Mouse (Mus musculus): ENCODE results near the gene Kif1b.
"Not testable (repeated sequence)": the region's sequence is repeated elsewhere in the genome, so short reads cannot be mapped to it uniquely, and the experiment has no call there.

Gene Kif1b

DNA sequence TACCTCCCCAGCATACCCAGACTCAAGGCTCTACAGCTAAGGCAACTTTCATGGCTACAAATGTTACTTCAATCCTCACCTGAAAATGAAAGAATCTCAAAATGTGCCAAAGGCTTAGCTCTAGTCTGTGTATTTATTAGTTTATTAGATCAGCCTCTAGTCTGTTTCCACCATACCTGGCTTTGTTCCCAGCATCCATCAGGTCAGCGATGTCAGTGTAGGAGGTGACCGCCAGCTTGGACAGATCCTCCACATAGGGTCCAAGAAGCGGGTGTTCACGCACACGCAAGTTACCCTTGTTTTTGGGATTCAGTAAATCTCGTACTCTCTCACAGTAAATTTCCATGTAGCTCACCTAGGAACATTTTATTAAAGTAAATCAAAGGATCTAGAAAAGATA lies 37.0 kb downstream of the Kif1b start:
- no peak for DNase-seq (ENCODE audit: low spot score)

GRCm38 (mm10) chr4:149269026-149269425 lies 38.5 kb downstream of the Kif1b start:
- DNase-seq (ENCODE audit: low spot score): no peak

DNA sequence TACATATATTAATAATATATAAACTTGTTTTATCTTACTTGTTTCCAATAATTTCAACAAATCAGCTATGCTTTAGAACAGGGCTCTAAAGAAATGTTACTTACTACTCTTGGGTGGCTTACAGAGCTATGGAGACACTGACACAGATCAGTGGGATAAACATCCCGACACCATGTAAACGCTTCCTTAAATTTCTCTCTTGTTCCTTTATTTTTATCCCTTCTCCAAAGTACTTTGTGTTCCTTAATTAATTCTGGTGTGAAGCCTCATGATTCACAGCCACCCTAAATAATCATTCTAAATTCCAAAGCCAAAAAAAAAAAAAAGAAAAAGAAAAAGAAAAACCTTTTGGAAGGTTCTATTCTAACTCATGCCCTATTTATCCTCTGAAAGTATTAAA lies 42.6 kb downstream of the Kif1b start:
- DNase-seq (ENCODE audit: low spot score): no peak

DNA sequence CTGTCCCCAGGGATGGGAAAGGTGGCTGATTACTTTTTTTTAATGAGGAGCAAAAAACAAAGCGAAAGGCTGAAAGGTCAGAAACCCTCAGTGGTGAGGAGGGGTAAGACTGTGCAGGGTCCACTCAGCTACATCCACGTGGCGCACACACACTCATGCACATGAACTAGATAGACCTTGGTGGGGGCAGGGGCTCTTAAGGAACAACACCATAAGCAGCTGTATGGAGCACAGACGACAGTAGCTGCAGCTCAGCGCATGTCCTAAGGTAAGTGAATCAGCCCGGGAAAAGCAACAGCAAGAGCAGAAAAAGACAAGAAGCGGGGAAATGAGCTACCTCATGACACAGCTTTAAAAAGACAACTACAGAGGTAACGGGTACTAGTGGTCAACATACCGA lies 44.3 kb downstream of the Kif1b start:
- no peak for DNase-seq (ENCODE audit: low spot score)

GRCm38 (mm10) chr4:149261466-149261865 lies 46.0 kb downstream of the Kif1b start:
- DNase-seq (ENCODE audit: low spot score): no peak

DNA sequence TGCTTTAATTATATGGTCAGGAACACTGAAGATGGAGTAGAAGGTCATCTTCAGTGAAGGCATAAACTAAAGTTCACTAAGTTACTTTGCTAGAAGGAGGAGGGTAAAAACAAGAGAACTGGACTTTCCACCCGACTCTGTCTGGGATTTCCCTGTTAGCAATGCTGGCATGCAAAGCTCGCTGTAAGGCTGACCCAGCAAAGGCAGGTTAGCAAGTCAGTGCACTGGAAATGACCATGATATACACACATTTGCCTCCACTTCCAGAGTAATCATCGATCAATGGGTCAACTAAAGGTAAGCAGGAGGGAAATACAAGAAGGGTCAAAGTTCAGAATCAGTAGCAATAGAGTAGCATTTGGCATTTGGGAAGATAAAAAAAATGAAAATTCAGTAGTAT lies 46.6 kb downstream of the Kif1b start:
- DNase-seq (ENCODE audit: low spot score): no peak

GRCm38 (mm10) chr4:149259391-149260094 lies 48.0 kb downstream of the Kif1b start:
- DNase-seq (ENCODE audit: low spot score): no peak

DNA sequence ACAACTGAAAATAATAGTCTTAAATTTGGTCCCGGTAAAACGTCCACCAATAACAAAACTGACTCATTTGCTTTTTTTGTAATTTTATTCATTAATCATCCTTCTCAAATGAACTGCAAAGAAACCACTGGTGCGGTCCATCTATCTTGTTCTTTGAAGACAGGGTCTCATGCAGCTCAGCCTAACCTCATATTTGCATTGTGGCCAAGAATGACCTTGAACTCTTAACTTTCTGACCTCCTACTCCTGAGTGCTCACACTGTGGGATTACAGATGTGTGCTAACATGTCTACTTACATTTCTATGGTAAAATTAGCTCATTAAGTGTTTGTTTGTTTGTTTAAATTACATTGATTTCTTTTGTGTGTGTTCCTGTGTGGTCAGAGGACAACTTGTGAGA lies 48.6 kb downstream of the Kif1b start:
- DNase-seq (ENCODE audit: low spot score): no peak

DNA sequence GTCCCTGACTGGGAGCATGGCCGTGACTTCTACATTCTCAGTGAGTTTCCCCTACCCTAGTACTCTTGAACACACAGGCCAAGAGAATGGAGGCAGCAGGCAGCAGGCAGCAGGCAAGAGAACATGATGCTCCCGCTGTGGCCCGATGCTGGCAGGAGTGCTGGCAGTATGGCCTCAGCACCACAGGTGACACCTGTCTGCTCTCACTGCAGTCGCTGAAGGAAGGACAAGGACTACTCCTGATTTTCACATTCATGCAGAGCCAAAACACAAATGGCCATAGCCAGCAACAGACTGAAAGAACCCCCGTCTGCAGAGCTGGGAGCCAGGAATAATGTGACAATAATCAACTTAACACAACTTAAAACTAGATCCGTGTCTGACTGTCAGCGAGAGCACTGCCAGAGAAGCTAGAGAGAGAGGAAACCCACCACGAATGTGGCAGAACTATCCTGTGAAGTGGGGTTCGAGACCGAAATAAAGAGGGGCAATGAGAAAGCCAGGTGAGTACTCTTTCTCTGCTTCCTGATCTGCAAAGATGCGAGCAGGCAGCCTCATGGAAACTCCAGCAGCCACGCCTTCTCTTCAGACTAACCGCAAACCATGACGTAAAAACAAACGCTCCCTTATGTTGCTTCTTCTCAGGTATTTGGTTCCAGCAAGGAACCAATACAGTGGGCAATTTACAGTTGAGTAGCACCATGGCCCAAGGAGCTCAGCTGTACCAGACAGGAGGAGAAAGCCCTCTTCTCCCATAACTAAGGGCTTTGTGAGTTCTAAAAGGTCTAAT lies 50.8 kb downstream of the Kif1b start:
- no peak for DNase-seq (ENCODE audit: low spot score)

GRCm38 (mm10) chr4:149255277-149256270 lies 51.9 kb downstream of the Kif1b start:
- DNase-seq (ENCODE audit: low spot score): no peak

- no peak for DNase-seq (ENCODE audit: low spot score)
Observed at GRCm38 (mm10) chr4:149254827-149255226, 52.7 kb downstream of the Kif1b start.

DNA sequence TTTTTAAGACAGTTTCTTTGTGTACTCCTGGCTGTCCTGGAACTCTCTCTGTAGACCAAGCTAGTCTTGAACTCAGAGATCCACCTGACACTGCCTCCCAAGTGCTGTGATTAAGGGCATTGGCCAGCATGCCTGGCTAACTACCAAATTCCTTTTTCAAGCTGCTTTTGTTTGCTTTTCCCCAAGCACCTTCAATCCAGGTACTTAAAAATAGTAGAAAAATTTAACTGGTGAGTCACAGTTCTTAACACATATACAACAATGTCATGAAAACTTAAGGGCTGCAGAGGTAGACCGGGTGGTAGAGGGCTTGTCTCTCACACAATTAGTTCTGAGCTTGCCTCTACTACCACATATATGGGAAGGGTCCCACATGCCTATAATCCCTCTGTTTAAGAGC lies 58.2 kb downstream of the Kif1b start:
- no peak for DNase-seq (ENCODE audit: low spot score)

- DNase-seq (ENCODE audit: low spot score): no peak
Observed at GRCm38 (mm10) chr4:149247772-149248171, 59.7 kb downstream of the Kif1b start.

GRCm38 (mm10) chr4:149247156-149247633 lies 60.3 kb downstream of the Kif1b start:
- no peak for DNase-seq (ENCODE audit: low spot score)

GRCm38 (mm10) chr4:149246578-149247155 lies 60.8 kb downstream of the Kif1b start:
- no peak for DNase-seq (ENCODE audit: low spot score)

GRCm38 (mm10) chr4:149237011-149237410 lies 70.5 kb downstream of the Kif1b start:
- no peak for DNase-seq (ENCODE audit: low spot score)

DNA sequence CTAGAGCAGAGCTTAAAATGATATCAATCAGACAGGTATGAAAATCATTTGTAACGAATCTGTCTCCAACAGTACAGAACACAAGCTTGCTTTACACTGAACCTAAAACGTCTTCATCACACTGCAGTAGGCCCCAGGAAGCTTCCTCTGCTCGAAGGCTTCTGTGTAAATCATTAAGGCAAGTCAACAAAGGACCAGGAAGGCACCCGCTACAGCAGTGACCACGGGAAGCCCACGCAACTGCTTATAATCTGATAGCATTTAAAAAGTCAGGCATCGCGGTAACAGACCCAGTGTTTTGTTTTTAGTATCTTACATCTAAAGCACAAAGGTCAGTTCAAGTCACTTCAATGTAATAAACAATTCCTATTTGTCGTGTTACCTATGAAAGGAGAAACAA lies 73.6 kb downstream of the Kif1b start:
- DNase-seq (ENCODE audit: low spot score): no peak

DNA sequence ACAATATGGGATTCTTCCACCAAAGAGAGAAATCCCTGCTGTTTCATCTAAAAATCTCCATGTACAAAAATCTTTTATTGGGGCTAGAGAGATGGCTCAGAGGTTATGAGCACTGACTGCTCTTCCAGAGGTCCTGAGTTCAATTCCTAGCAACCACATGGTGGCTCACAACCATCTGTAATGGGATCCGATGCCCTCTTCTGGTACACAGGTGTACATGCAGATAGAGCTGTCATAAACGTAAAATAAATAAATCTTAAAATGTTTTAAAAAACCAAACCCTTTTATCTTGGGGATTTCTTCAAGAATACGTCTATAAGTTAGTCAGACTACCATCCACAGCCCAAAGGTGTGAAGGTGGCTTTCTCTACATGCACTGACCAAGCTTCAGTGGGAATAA lies 78.8 kb downstream of the Kif1b start:
- not testable (repeated sequence) for DNase-seq (ENCODE audit: low spot score)

DNA sequence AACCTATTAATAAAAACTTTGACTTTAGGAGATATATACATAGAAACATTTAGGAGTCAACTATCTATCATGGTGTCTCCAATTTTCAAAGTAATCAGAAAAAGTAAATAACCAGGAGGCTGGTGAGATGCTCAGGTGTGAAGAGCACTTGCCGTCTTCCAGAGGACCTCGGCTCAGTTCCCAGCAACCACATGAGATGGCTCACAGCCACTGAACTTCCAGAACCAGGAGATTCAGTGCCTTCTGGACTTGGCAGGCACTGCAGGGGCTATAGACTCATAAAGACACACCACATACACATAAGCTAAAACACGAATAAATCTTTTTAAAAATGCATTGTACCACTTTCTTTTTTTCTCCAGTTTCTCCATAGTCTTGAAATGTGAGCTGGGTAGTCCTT lies 79.2 kb downstream of the Kif1b start:
- DNase-seq (ENCODE audit: low spot score): no peak

DNA sequence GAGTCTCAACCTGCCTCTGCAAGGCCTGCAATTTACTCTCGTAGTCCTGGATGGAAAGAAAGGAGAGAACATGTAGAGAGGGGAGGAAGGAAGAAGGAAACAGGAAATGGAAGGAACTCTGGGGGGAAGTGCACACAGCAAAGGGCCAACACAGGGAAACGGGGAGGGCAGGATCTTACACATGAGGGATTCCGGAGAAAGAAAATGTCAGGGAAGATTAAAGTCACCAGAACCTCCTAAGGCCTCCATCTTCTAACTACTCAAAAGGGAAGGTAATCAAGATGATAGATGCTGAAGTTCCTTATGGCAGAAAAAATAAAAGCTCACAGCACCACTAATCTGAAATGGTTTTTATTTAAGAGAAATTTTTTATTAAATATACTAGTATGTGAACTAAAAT lies 81.2 kb downstream of the Kif1b start:
- DNase-seq (ENCODE audit: low spot score): no peak

- no peak for DNase-seq (ENCODE audit: low spot score)
Observed at GRCm38 (mm10) chr4:149223453-149223852, 84.0 kb downstream of the Kif1b start.

DNA sequence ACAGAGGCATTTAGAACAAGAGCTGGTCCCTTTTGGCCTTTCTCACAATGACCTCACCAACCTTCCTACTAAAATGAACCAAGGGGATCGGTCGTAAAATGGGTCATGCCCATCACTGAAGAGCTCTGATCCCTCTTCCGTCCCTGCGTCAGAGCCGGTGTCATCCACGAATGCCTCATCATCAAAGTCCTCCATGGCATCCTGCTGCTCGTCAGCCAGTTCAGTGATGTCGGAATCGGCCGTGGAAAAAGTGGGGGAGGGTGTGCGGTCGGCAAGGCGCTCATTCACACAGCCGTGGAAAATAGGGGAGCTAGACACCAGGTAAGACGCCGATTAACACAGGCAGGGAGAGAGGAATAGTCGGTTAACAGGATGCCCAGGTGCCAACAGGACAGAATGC lies 87.0 kb downstream of the Kif1b start:
- DNase-seq (ENCODE audit: low spot score): no peak
